Mouse (Mus musculus) stomach, postnatal 0 days (tissue): Measurements from ENCODE around the gene Evi5. TPM values are rescaled to one million over a fixed set of nuclear protein-coding genes. Genes with fewer than 3 reads are reported as not detected.

Source experiments
- ATAC-seq: fragments of 200-750 bp; cut with Nextera tagmentation; 2 replicates; pipeline ENCODE4 v1.8.0; 2017; ENCODE audit not compliant: low FRiP score, low TSS enrichment
- DNase-seq: peaks from one replicate; pipeline ENCODE4 v3.0.0-alpha.2; 2016; ENCODE audit warnings: low spot score
- H3K27ac ChIP-seq: fragments of 300-500 bp; sonication (generic); replicated peaks from 2 replicates; pipeline ENCODE4 v1.5.1; 2014; ENCODE audit warnings: mild to moderate bottlenecking, control low read depth
- H3K27me3 ChIP-seq: fragments of 300-500 bp; sonication (generic); 2 replicates; pipeline ENCODE4 v1.6.1; 2014; ENCODE audit warnings: low read length; ENCODE audit not compliant: control insufficient read depth, insufficient read depth
- H3K36me3 ChIP-seq: fragments of 300-500 bp; sonication (generic); 2 replicates; pipeline ENCODE4 v1.6.1; 2014; ENCODE audit warnings: low read length, mixed read lengths; ENCODE audit not compliant: control insufficient read depth, insufficient read depth
- H3K4me1 ChIP-seq: fragments of 300-500 bp; sonication (generic); replicated peaks from 2 replicates; pipeline ENCODE4 v1.6.1; 2014; ENCODE audit warnings: antibody characterized with exemption; ENCODE audit not compliant: control insufficient read depth, insufficient read depth
- H3K4me2 ChIP-seq: fragments of 300-500 bp; sonication (generic); replicated peaks from 2 replicates; pipeline ENCODE4 v1.6.1; 2014; ENCODE audit warnings: low read depth, mild to moderate bottlenecking, control low read depth, moderate library complexity
- H3K4me3 ChIP-seq: fragments of 300-500 bp; sonication (generic); 2 replicates; pipeline ENCODE4 v1.5.1; 2014; ENCODE audit warnings: low read depth, low read length, control low read depth
- H3K9ac ChIP-seq: fragments of 300-500 bp; sonication (generic); 2 replicates; pipeline ENCODE4 v1.6.1; 2014; ENCODE audit warnings: mild to moderate bottlenecking, low read length, control low read depth, mixed read lengths
- H3K9me3 ChIP-seq: fragments of 300-500 bp; sonication (generic); 2 replicates; pipeline ENCODE4 v1.6.1; 2016; ENCODE audit warnings: low read length; ENCODE audit not compliant: control insufficient read depth
- CTCF ChIP-seq: IDR thresholded peaks from 2 replicates; pipeline ENCODE4 v1.5.1; 2016; ENCODE audit warnings: antibody characterized with exemption, low read depth, mild to moderate bottlenecking, moderate library complexity
- EP300 ChIP-seq: optimal IDR thresholded peaks from 2 replicates; pipeline ENCODE3; 2016; ENCODE audit warnings: antibody characterized with exemption
- WGBS: fragments of 180-500 bp; shearing (Covaris S2); extraction: QIAGEN DNeasy Blood & Tissue Kit; methylation state at CpG from one replicate; pipeline ENCODE4 v1.1.7; 2014; 5-methylcytosine and 5-hydroxymethylcytosine counted together
- polyA plus RNA-seq: library from polyadenylated mRNA; unstranded; fragments of >200 nt; fragmentation: Nextera tagmentation; extraction: Ambion mirVana; gene quantifications from 2 replicates; pipeline ENCODE4 v1.2.1, GENCODE M21; 2015

Evi5 gene
- polyA plus RNA-seq, 1 experiment from 2014 or later = 39.5 TPM

GRCm38 (mm10) chr5:107911012-107911411 is 36.1 kb upstream of the Evi5 start:
- Histone ChIP-seq H3K4me2 (no peak overlapping the region), H3K27ac (no peak overlapping the region), H3K36me3 (peaks cover 14% of the 10 kb centered on the region), H3K9ac (no peak overlapping the region), H3K9me3 (no peaks in the 10 kb centered on the region), H3K4me1 (no peaks in the 10 kb centered on the region), H3K4me3 (no peak overlapping the region), H3K27me3 (no peaks in the 10 kb centered on the region)
- TF ChIP-seq CTCF (no peak), EP300 (no peak)
- DNase-seq (no peak), ATAC-seq (no peak)
- 89% methylated on average over 5 of the region's 5 CpGs for WGBS

DNA sequence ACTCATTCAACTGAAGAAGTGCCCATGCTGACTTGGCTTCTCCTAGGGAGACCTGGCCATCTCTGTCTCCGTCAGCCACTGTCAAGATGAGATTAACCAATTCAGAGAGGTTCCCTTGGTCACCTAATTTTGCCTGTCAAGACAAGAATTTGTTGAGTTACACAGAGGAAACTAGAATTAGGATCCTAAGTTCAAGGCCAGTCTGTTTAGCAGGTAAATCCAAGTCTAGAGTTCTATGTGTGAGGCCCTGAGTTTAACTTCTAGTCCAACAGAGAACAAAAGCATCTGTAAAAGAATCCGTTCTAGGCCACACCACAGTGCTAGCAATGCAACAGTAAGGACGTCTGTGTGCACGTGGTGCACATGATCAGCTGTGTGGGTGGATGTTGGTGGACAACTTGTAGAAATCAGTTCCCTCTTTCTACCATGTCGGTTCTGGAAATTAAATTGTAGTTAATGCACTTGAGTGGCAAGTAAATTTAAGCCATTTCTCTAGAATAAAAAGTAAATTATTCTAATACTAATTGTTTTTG is 35.2 kb upstream of the Evi5 start:
- TF ChIP-seq CTCF = no peak
- TF ChIP-seq EP300 = no peak
- Histone ChIP-seq H3K4me3 (no peak overlapping the region), H3K4me2 (no peak overlapping the region), H3K9me3 (no peaks in the 10 kb centered on the region), H3K27me3 (no peaks in the 10 kb centered on the region), H3K36me3 (peaks cover 15% of the 10 kb centered on the region), H3K27ac (no peak overlapping the region), H3K4me1 (no peaks in the 10 kb centered on the region), H3K9ac (no peak overlapping the region)
- DNase-seq (no peak), ATAC-seq (no peak)
- 57% methylated on average over 5 of the region's 5 CpGs for WGBS

- peaks cover 15% of the 10 kb centered on the region for H3K36me3 ChIP-seq
- no peak overlapping the region for H3K27ac ChIP-seq
- no peak for DNase-seq
- no peak for TF ChIP-seq CTCF
- TF ChIP-seq EP300 = no peak
- no peaks in the 10 kb centered on the region for H3K9me3 ChIP-seq
- WGBS = 84% methylated on average over 3 of the region's 3 CpGs
- H3K4me1 ChIP-seq = no peaks in the 10 kb centered on the region
- no peak overlapping the region for H3K9ac ChIP-seq
- no peak overlapping the region for H3K4me3 ChIP-seq
- no peaks in the 10 kb centered on the region for H3K27me3 ChIP-seq
- no peak overlapping the region for H3K4me2 ChIP-seq
- no peak for ATAC-seq
These were observed 34.8 kb upstream of the Evi5 start for GRCm38 (mm10) chr5:107909668-107910067.

DNA sequence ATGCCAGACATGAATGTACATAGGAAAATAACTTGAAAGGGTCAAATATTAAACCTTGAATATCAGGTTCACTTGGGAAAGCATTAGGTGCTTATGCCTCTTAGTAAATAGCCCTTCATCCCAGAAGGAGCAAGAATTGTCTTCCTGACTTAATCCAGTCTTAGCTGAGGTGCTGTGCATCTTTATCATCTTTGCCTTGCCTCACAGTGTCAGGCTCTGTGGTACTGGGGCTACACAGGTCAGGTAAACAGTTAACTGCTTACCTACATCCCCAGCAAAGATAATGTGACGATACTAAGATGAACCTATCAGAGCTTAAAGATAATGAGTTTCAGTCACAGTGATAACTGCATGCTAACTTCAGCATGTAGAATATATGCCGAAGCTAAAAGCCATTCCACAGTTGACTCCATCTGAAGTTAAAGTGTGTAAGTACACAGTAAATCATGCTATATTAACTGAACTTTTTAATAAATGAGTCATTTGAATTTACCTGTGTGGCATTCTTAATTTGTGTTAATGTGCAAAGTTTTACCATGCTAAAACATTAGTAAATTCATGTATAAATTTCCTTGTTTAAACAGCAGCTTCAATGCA is 33.7 kb upstream of the Evi5 start:
- DNase-seq (no peak), ATAC-seq (no peak; the same call in 1 of the 2 replicates)
- no peak overlapping the region for H3K27ac ChIP-seq
- H3K36me3 ChIP-seq = peaks cover 18% of the 10 kb centered on the region
- no peak for TF ChIP-seq CTCF
- 78% methylated on average over 2 of the region's 2 CpGs for WGBS
- H3K4me3 ChIP-seq = no peak overlapping the region
- no peak overlapping the region for H3K9ac ChIP-seq
- H3K4me2 ChIP-seq = no peak overlapping the region
- no peaks in the 10 kb centered on the region for H3K27me3 ChIP-seq
- H3K9me3 ChIP-seq = no peaks in the 10 kb centered on the region
- H3K4me1 ChIP-seq = no peaks in the 10 kb centered on the region

DNA sequence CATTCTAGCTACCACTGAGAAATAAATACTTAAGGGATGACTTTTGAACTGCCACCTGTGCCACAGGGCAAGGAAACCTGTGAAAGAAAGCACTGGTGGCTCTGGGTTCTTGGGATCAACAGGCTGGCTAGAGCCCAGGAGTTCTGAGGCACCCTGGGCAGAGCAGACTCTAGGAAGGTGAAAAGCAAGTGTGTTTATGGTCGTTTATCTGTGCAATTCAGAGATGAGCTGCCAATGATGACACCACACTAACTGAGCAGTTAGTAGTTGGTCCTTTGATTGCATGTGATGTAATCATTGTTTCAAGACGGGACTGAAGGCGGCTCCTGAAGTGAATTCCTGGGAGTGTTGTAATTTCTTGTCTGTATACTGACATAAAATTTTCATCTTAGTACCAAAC is 29.4 kb upstream of the Evi5 start:
- Histone ChIP-seq H3K4me2 (no peak overlapping the region), H3K4me3 (no peak overlapping the region), H3K27me3 (no peaks in the 10 kb centered on the region), H3K9ac (no peak overlapping the region), H3K27ac (no peak overlapping the region), H3K4me1 (no peaks in the 10 kb centered on the region), H3K36me3 (peaks cover 18% of the 10 kb centered on the region), H3K9me3 (no peaks in the 10 kb centered on the region)
- 72% methylated on average over 3 of the region's 3 CpGs for WGBS
- DNase-seq (no peak), ATAC-seq (no peak)
- TF ChIP-seq CTCF (no peak), EP300 (no peak)

DNA sequence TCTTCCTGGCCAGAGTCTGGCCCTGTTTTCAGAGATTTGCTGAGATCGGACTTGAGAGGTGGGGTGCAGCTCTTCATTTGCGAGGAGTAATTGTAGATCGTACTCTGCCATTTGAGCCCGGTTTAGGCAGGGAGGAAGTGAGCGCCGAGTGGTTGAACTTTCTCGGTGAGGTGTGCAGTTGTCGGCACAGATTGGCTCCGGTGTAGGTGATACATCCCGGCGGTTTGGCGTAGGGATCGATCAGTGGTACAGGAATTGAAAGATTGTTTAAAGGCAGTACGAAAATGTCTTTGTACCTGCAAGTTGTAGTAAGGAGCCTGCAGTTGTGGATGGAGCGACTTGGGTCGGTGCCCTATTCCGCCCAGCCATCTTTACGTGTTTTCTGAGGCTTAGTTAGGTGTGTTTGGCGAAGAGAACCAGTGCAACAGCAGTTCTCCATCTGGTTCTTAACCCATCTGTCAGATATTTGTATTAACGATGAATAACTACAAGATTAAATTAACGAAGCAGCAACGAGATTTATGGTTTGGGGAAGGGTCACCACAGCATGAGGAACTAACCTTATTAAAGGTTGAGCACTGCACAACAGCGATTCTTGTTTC is 26.2 kb upstream of the Evi5 start:
- Histone ChIP-seq H3K9ac (peak overlapping the region; percentile 99), H3K36me3 (peaks cover 5% of the 10 kb centered on the region), H3K4me1 (no peaks in the 10 kb centered on the region), H3K4me3 (peak overlapping the region; percentile 99), H3K9me3 (no peaks in the 10 kb centered on the region), H3K4me2 (peak overlapping the region; percentile 61), H3K27me3 (no peaks in the 10 kb centered on the region), H3K27ac (peak overlapping the region; percentile 91)
- DNase-seq (no peak), ATAC-seq (peak; percentile 55)
- no peak for TF ChIP-seq CTCF
- under 1% methylated on average over 23 of the region's 23 CpGs for WGBS
